Mouse (Mus musculus) gastrocnemius, postnatal 4 days (tissue): ENCODE data around the gene Sfxn5. TPM values are rescaled to one million over a fixed set of nuclear protein-coding genes. Genes with fewer than 3 reads are reported as not detected.

Experiments
- DNase-seq, 2 experiments: peaks; one replicate each; pipeline ENCODE4 v3.0.0; 2021 to 2022; ENCODE audit warnings: low spot score in 2 of 2, mixed read lengths in 2 of 2
- microRNA-seq: library from miRNA; unstranded; fragments of <30 nt; microRNA quantifications from one replicate; pipeline ENCODE4 v1.2.0, GENCODE M21; 2021
- total RNA-seq, 2 experiments: library from RNA; stranded (reverse); gene quantifications; 2 replicates each; pipeline ENCODE4 v1.2.3; 2021

Gene Sfxn5
- total RNA-seq, 2 experiments from 2014 or later: 4.7 to 5.4 TPM

- no peak for DNase-seq
These were observed 139.6 kb downstream of the Sfxn5 start for GRCm38 (mm10) chr6:85193381-85194318.

- DNase-seq: no peak
These were observed 141.3 kb downstream of the Sfxn5 start for GRCm38 (mm10) chr6:85191751-85192440.

GRCm38 (mm10) chr6:85190671-85191070, 142.6 kb downstream of the Sfxn5 start:
- no peak for DNase-seq

GRCm38 (mm10) chr6:85189911-85190591, 143.2 kb downstream of the Sfxn5 start:
- DNase-seq: no peak

GRCm38 (mm10) chr6:85189361-85189760, 143.9 kb downstream of the Sfxn5 start:
- no peak for DNase-seq

- no peak for DNase-seq
These were observed 144.7 kb downstream of the Sfxn5 start for GRCm38 (mm10) chr6:85188256-85189110.

- DNase-seq: no peak
These were observed 145.6 kb downstream of the Sfxn5 start, which contains the start of gene Emx1 for GRCm38 (mm10) chr6:85187340-85188211. TSS of gene Emx1 (plus strand) at chr6:85187438.

GRCm38 (mm10) chr6:85186744-85187059, 146.5 kb downstream of the Sfxn5 start:
- DNase-seq: no peak

- no peak for DNase-seq
These were observed 147.0 kb downstream of the Sfxn5 start for GRCm38 (mm10) chr6:85186033-85186743.

- DNase-seq: no peak
These were observed 149.3 kb downstream of the Sfxn5 start for GRCm38 (mm10) chr6:85183951-85184350.

GRCm38 (mm10) chr6:85180036-85180435, 153.2 kb downstream of the Sfxn5 start:
- DNase-seq: no peak

- no peak for DNase-seq
These were observed 153.7 kb downstream of the Sfxn5 start for GRCm38 (mm10) chr6:85179569-85179968.

- no peak for DNase-seq
These were observed 167.7 kb downstream of the Sfxn5 start for GRCm38 (mm10) chr6:85165440-85165921.

Small RNA genes within 50 kb of the gene (microRNA-seq; reads per million reads assigned to microRNA genes)
- gene Mir705: not detected

Other genes with a start within 250 kb of the Sfxn5 start
- gene Spr, start 195.7 kb downstream of the Sfxn5 start, total RNA-seq: 10 to 100 TPM; 18.7 to 23.5 TPM
- not detected for gene Emx1, start 146.0 kb downstream of the Sfxn5 start, total RNA-seq
- gene Rab11fip5, start 41.2 kb upstream of the Sfxn5 start, total RNA-seq: 10 to 100 TPM; 49.3 to 50.8 TPM
- gene Noto, start 90.5 kb upstream of the Sfxn5 start, total RNA-seq: not detected
- gene Smyd5, start 98.6 kb upstream of the Sfxn5 start, total RNA-seq: 10 to 100 TPM; 21.6 to 22.7 TPM
- gene Cct7, start 118.1 kb upstream of the Sfxn5 start, total RNA-seq: 100 to 1,000 TPM; 194 to 199 TPM
- 10 to 100 TPM; 27.6 to 28.1 TPM for gene Pradc1, start 118.5 kb upstream of the Sfxn5 start, total RNA-seq
- under 1 TPM; 0.08 to 0.10 TPM for gene Fbxo41, start 169.6 kb upstream of the Sfxn5 start, total RNA-seq
- not detected for gene Egr4, start 180.2 kb upstream of the Sfxn5 start, total RNA-seq